Mouse (Mus musculus): ENCODE data around the gene Serpinb7.

DNA sequence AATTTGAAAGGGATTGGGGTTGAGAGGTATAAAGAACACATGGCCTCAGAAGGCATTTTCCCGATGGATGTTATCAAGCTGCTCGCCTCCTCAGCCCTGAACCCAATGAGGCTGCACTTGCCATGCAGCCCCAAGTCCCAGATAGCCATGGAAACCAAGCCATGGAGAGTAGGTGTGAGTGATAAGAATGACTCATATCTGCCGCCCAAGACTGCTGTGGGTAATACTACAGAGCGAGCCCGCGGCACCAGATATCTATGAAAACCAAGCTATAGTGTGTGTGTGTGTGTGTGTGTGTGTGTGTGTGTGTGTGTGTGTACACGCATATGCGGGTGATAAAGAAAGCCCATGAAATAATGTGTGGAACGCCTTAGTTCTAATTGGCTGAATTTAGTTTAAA, 14.9 kb upstream of the Serpinb7 start:
- TF ChIP-seq USF1 (IDR thresholded peaks at IDR 0.05; ENCODE audit: low read depth) (no peak), CTCF (IDR thresholded peaks at IDR 0.05; ENCODE audit: control insufficient read depth, insufficient read depth, insufficient read length) (no peak), CEBPB (IDR thresholded peaks at IDR 0.05; ENCODE audit: low read depth) (no peak), MAX (IDR thresholded peaks at IDR 0.05) (no peak)
